Mouse (Mus musculus) heart, embryonic 13.5 days (tissue): ENCODE measurements around the gene Negr1. TPM values are rescaled to one million over a fixed set of nuclear protein-coding genes. Genes with fewer than 3 reads are reported as not detected.

ENCODE experiments used
- ATAC-seq: fragments of 200-750 bp; cut with Nextera tagmentation; 2 replicates; pipeline ENCODE4 v1.8.0; 2017; ENCODE audit warnings: moderate TSS enrichment; ENCODE audit not compliant: insufficient number of reproducible peaks, low FRiP score, low TSS enrichment; ENCODE audit errors: extremely low read depth
- H3K27ac ChIP-seq: fragments of 300-500 bp; sonication (generic); replicated peaks from 2 replicates; pipeline ENCODE4 v1.5.1; 2015; ENCODE audit warnings: moderate library complexity, mild to moderate bottlenecking, inconsistent platforms
- H3K27me3 ChIP-seq: fragments of 300-500 bp; sonication (generic); replicated peaks from 2 replicates; pipeline ENCODE4 v1.6.1; 2015; ENCODE audit warnings: mild to moderate bottlenecking, inconsistent platforms
- H3K36me3 ChIP-seq: fragments of 300-500 bp; sonication (generic); 2 replicates; pipeline ENCODE4 v1.6.1; 2015; ENCODE audit warnings: mild to moderate bottlenecking, inconsistent platforms
- H3K4me1 ChIP-seq: fragments of 300-500 bp; sonication (generic); 2 replicates; pipeline ENCODE4 v1.6.1; 2015; ENCODE audit warnings: inconsistent platforms
- H3K4me2 ChIP-seq: fragments of 300-500 bp; sonication (generic); 2 replicates; pipeline ENCODE4 v1.6.1; 2015; ENCODE audit warnings: inconsistent platforms, mild to moderate bottlenecking, moderate library complexity
- H3K4me3 ChIP-seq: fragments of 300-500 bp; sonication (generic); 2 replicates; pipeline ENCODE4 v1.5.1; 2015; ENCODE audit warnings: moderate library complexity, mild to moderate bottlenecking, inconsistent platforms
- H3K9ac ChIP-seq: fragments of 300-500 bp; sonication (generic); 2 replicates; pipeline ENCODE4 v1.6.1; 2015; ENCODE audit warnings: inconsistent platforms, mild to moderate bottlenecking, moderate library complexity
- H3K9me3 ChIP-seq: fragments of 300-500 bp; sonication (generic); 2 replicates; pipeline ENCODE4 v1.6.1; 2016; ENCODE audit warnings: inconsistent platforms
- WGBS: fragments of 180-500 bp; shearing (Covaris S2); methylation state at CpG from one replicate; pipeline ENCODE4 v1.1.7; 2015; ENCODE audit warnings: mixed read lengths; 5-methylcytosine and 5-hydroxymethylcytosine counted together
- polyA plus RNA-seq: library from polyadenylated mRNA; unstranded; fragments of >200 nt; fragmentation: Nextera tagmentation; extraction: Ambion mirVana; gene quantifications from 2 replicates; pipeline ENCODE4 v1.2.1, GENCODE M21; 2015

The Negr1 gene
- polyA plus RNA-seq, 1 experiment from 2014 or later: 1.7 TPM

- Histone ChIP-seq H3K9me3 (no peaks in the 10 kb centered on the region), H3K4me2 (no peak overlapping the region), H3K9ac (no peak overlapping the region), H3K4me3 (no peak overlapping the region), H3K4me1 (no peaks in the 10 kb centered on the region), H3K36me3 (no peaks in the 10 kb centered on the region), H3K27ac (no peak overlapping the region), H3K27me3 (no peaks in the 10 kb centered on the region)
- no peak for ATAC-seq
- 71% methylated on average over 4 of the region's 4 CpGs for WGBS
These were observed 637.1 kb downstream of the Negr1 start for GRCm38 (mm10) chr3:157198659-157199058.

DNA sequence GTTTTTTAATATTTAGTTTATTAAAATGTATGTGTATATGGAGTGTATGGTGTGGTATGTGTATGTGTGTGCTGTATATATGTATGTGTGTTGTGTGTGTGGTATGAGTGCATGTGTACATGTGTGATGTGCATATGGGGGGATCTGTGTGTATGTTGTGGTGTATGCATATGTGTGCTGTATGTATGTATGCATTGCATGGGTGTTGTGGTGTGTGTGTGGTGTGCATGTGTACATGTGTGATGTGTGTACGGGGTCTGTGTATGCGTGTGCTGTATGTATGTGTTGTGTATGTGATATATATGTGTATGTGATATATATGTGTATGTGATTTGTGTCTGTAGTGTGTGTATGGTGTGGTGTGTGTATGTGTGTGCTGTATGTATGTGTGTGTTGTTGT is 640.1 kb downstream of the Negr1 start:
- no peak for ATAC-seq
- WGBS: 81% methylated on average over 2 of the region's 2 CpGs
- Histone ChIP-seq H3K9ac (no peak overlapping the region), H3K4me1 (no peaks in the 10 kb centered on the region), H3K27ac (no peak overlapping the region), H3K4me2 (no peak overlapping the region), H3K27me3 (no peaks in the 10 kb centered on the region), H3K36me3 (no peaks in the 10 kb centered on the region), H3K4me3 (no peak overlapping the region), H3K9me3 (no peaks in the 10 kb centered on the region)

- Histone ChIP-seq H3K27me3 (no peaks in the 10 kb centered on the region), H3K9me3 (no peaks in the 10 kb centered on the region), H3K4me3 (no peak overlapping the region), H3K4me2 (no peak overlapping the region), H3K9ac (no peak overlapping the region), H3K36me3 (no peaks in the 10 kb centered on the region), H3K4me1 (no peaks in the 10 kb centered on the region), H3K27ac (no peak overlapping the region)
- 73% methylated on average over 8 of the region's 8 CpGs for WGBS
- no peak for ATAC-seq
These were observed 642.0 kb downstream of the Negr1 start for GRCm38 (mm10) chr3:157203573-157203972.

- no peak for ATAC-seq
- Histone ChIP-seq H3K27me3 (no peaks in the 10 kb centered on the region), H3K9me3 (no peaks in the 10 kb centered on the region), H3K9ac (no peak overlapping the region), H3K4me1 (no peaks in the 10 kb centered on the region), H3K4me2 (no peak overlapping the region), H3K36me3 (no peaks in the 10 kb centered on the region), H3K27ac (no peak overlapping the region), H3K4me3 (no peak overlapping the region)
- 37% methylated on average over 3 of the region's 3 CpGs for WGBS
These were observed 645.2 kb downstream of the Negr1 start for GRCm38 (mm10) chr3:157206752-157207151.

GRCm38 (mm10) chr3:157208966-157209365 is 647.4 kb downstream of the Negr1 start:
- Histone ChIP-seq H3K27ac (no peak overlapping the region), H3K36me3 (no peaks in the 10 kb centered on the region), H3K4me2 (no peak overlapping the region), H3K4me3 (no peak overlapping the region), H3K9ac (no peak overlapping the region), H3K9me3 (no peaks in the 10 kb centered on the region), H3K27me3 (no peaks in the 10 kb centered on the region), H3K4me1 (no peaks in the 10 kb centered on the region)
- 35% methylated on average over 1 of the region's 1 CpGs for WGBS
- no peak for ATAC-seq

- Histone ChIP-seq H3K4me1 (no peaks in the 10 kb centered on the region), H3K27ac (no peak overlapping the region), H3K9ac (no peak overlapping the region), H3K9me3 (no peaks in the 10 kb centered on the region), H3K27me3 (no peaks in the 10 kb centered on the region), H3K36me3 (no peaks in the 10 kb centered on the region), H3K4me2 (no peak overlapping the region), H3K4me3 (no peak overlapping the region)
- 58% methylated on average over 2 of the region's 2 CpGs for WGBS
- ATAC-seq: no peak
These were observed 647.8 kb downstream of the Negr1 start for GRCm38 (mm10) chr3:157209386-157209785.

GRCm38 (mm10) chr3:157215937-157216719 is 654.5 kb downstream of the Negr1 start:
- 61% methylated on average over 5 of the region's 5 CpGs for WGBS
- Histone ChIP-seq H3K9me3 (no peaks in the 10 kb centered on the region), H3K4me2 (no peak overlapping the region), H3K27me3 (no peaks in the 10 kb centered on the region), H3K36me3 (no peaks in the 10 kb centered on the region), H3K27ac (no peak overlapping the region), H3K4me1 (peaks cover 3% of the 10 kb centered on the region; the same call in 1 of the 2 replicates), H3K9ac (no peak overlapping the region), H3K4me3 (no peak overlapping the region)
- no peak for ATAC-seq

DNA sequence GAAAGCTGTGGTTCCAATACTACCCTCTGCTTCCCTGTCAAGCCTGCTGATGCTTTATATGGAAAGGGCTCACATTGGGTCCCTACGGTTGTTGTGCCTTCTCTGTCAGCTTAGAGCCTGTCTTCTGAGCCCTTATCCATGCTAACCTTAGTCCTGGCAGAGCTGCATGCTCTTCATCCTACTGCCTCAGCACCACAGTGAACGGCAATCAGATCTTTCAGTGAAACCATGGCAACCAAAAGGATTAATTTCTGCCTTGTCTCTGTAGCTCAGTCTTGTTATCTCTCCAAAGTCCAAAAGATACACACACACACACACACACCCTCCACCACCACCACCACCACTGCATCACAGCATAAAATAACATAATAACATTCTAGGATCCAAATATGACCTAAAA is 656.2 kb downstream of the Negr1 start:
- H3K4me1 ChIP-seq: peaks cover 3% of the 10 kb centered on the region; the same call in 1 of the 2 replicates
- WGBS: 56% methylated on average over 2 of the region's 2 CpGs
- H3K4me3 ChIP-seq: no peak overlapping the region
- no peak overlapping the region for H3K27ac ChIP-seq
- no peaks in the 10 kb centered on the region for H3K9me3 ChIP-seq
- H3K36me3 ChIP-seq: no peaks in the 10 kb centered on the region
- H3K9ac ChIP-seq: no peak overlapping the region
- ATAC-seq: no peak
- H3K27me3 ChIP-seq: no peaks in the 10 kb centered on the region
- H3K4me2 ChIP-seq: no peak overlapping the region

DNA sequence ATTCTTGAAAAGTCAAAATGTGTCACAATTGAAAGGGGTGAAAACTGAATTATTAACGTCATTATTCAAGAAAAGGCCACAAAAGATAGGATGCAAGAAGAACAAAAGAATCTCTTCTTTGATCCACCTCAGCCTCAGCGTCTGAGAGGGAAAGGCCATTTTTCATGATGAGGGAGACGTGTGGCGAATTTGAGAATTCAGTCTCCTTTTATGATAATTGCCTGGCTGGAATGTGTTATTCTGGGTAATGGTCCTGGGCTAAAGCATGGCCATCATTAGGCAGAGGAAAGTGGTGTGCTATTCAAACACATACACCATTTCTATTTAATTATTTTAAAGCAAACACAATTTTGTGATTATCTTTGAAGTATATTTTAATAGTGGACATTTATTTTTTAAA is 663.3 kb downstream of the Negr1 start:
- WGBS: 62% methylated on average over 4 of the region's 4 CpGs
- Histone ChIP-seq H3K27ac (no peak overlapping the region), H3K4me2 (no peak overlapping the region), H3K4me3 (no peak overlapping the region), H3K4me1 (no peaks in the 10 kb centered on the region), H3K9ac (no peak overlapping the region), H3K36me3 (no peaks in the 10 kb centered on the region), H3K27me3 (no peaks in the 10 kb centered on the region), H3K9me3 (no peaks in the 10 kb centered on the region)
- no peak for ATAC-seq

DNA sequence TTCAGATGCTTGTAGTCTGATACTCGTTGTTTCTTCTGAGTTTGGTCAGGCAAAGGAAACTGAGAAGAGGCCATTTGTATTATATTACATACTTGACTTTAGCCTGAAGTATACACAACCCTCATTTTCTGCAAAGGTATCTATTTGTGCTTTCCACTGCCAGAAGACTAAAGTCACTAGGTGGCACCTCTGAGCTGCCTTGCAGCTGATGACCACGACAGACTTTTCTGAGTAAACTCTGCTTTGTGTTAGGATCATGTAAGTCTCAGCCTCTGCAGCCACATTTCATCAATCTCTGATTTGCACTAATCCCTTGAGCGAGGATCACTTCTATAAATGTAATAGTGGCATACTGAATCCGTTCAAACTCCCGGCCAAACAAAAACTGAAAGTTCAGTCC is 671.1 kb downstream of the Negr1 start:
- no peak overlapping the region for H3K27ac ChIP-seq
- 0 out of 2 replicates have a peak, but pooled peaks cover 3% of the 10 kb centered on the region for H3K27me3 ChIP-seq
- peaks cover 11% of the 10 kb centered on the region; the same call in 1 of the 2 replicates for H3K4me1 ChIP-seq
- no peaks in the 10 kb centered on the region for H3K9me3 ChIP-seq
- H3K9ac ChIP-seq: no peak overlapping the region
- no peaks in the 10 kb centered on the region for H3K36me3 ChIP-seq
- 18% methylated on average over 5 of the region's 5 CpGs for WGBS
- no peak overlapping the region for H3K4me3 ChIP-seq
- peak overlapping the region; percentile 32; the same call in 1 of the 2 replicates for H3K4me2 ChIP-seq
- no peak for ATAC-seq

DNA sequence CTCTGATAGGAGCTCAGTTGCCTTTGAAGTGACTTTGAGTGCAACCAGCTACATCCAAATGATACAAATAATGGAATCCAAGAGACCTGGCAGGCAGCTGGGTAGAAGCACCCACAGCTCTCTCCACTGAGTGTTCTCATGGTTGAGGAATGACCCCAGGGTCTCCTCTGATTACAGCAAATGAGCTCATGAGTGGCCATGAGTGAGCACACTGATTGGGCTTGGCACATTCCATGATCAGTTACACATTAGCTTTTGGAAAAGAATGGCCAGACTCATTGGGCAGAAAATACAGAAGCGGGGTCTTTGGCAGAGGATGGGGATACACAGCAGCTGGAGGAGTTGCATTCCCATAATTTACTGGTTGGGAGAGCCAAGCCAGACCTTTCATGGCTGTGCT is 678.6 kb downstream of the Negr1 start:
- H3K9ac ChIP-seq: no peak overlapping the region
- no peak overlapping the region for H3K4me2 ChIP-seq
- H3K4me3 ChIP-seq: no peak overlapping the region
- no peaks in the 10 kb centered on the region for H3K36me3 ChIP-seq
- H3K9me3 ChIP-seq: no peaks in the 10 kb centered on the region
- no peaks in the 10 kb centered on the region for H3K27me3 ChIP-seq
- no peak for ATAC-seq
- H3K4me1 ChIP-seq: peaks cover 6% of the 10 kb centered on the region; the same call in 1 of the 2 replicates
- no peak overlapping the region for H3K27ac ChIP-seq
- 84% methylated on average over 1 of the region's 1 CpGs for WGBS

DNA sequence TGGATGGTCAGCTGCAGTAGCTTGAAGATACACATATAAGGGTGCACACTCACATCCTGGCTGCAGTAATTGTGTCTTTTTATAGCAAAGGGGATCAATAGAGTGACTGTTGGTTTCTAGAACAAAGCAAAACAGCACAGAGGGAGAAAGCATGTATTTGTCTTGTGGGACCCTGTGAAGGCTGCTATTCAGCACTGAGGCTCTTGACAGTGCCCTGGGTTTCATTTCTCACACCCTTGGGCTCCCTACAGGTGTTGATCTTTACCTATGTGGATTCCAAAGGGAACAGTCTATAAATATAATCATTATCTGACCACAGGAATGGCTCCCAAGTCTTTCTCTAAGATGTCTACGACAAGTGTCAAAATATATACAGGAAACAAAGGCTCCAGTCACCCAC is 693.9 kb downstream of the Negr1 start:
- Histone ChIP-seq H3K4me3 (no peak overlapping the region), H3K27me3 (no peaks in the 10 kb centered on the region), H3K36me3 (no peaks in the 10 kb centered on the region), H3K9me3 (no peaks in the 10 kb centered on the region), H3K4me1 (peaks cover 18% of the 10 kb centered on the region), H3K9ac (no peak overlapping the region), H3K4me2 (no peak overlapping the region), H3K27ac (peak overlapping the region; percentile 67)
- ATAC-seq: no peak; the same call in 1 of the 2 replicates
- 7% methylated on average over 1 of the region's 1 CpGs for WGBS
